Mouse (Mus musculus) CH12F3 (cell line): ENCODE measurements at regions not wholly inside any gene's neighbourhood (a gene's known extent, or its start where the extent isn't known, plus 50 kb on each side); places are given as distances from the start of the nearest gene placed in this dataset.
"Not testable (repeated sequence)": the region's sequence is repeated elsewhere in the genome, so short reads cannot be mapped to it uniquely, and the experiment has no call there.

Experiments
- in situ Hi-C: fragments of 300-500 bp; cut with MboI; formaldehyde crosslinking; loops from 2 replicates; pipeline ENCODE4 v1.14.3; 2020; ENCODE audit warnings: low sequenced_read_pairs

GRCm38 (mm10) chr4:101366905-101367679 lies 52.0 kb upstream of the Ak4 start:
- in situ Hi-C loops, result no loop called here

DNA sequence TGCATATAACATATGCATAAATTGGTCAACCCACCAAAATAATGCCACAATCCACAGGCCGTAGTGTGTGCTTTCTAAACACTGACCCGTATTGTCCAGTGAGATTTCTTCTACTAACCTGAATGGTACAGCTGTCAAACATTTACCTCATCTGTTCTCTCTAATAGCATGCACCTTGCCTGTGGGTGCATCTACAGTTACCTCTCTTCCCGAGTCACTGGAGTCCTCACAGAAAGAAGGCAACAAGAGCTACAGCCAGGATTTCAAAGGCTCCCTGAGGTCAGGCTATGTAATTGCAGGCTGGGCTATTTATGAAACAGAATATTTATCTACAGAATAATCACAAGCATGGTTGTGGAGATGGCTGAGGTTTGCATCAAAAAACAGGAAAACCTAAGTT lies 53.8 kb upstream of the Ak4 start:
- in situ Hi-C loops, result no loop called here

DNA sequence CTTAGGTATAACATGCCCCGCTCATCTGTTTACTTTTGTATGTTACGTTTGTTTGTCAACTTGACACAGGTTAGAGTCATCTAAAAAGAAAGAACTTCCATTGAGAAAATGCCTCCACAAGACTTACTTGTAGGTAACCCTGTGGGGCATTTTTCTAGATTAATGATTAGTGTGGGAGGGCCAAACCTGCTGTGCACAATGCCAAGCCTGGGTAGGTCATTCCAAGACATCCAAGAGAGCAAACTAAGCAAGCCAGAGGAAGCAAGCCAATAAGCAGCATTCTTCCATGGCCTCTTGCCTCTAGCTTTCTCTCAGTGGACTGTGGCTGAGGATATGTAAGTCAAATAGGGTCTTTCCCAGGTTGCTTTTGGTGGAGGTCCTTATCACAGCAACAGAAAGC lies 54.4 kb upstream of the Ak4 start:
- in situ Hi-C loops, result no loop called here

DNA sequence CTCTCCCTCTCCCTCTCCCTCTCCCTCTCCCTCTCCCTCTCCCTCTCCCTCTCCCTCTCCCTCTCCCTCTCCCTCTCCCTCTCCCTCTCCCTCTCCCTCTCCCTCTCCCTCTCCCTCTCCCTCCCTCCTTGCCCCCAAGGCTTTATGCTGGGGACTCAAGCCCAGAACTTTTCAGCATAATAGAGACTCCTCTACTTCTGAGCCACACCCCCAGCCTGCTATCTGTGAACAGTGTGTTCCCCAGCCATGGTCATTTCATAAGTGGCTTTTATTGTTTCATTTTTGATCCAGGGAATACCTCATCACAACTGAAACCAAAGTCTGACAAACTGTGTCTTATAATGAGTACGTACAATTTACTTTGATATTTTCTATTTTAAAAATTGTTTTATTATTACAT lies 55.8 kb upstream of the Ak4 start:
- in situ Hi-C loops, result not testable (repeated sequence)

DNA sequence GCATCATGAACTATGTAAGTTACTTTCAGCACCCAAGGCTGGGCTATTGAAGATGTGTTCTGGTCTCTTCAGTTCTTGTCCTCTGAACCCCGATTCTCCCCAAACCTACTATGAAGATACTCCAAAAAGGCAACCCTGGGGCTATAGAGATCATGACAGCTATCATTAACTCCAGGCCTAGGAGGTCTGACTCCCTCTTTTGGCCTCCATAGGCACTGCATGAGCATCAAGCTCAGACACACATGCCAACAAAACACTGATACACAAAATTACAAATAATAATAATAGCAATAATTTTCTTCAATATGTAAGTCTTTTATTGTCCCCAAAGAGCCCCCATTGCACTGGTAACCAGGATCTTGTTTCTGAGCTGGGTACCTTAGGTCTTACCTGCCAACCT lies 57.3 kb upstream of the Ak4 start:
- in situ Hi-C loops, result no loop called here

- in situ Hi-C loops, result no loop called here
Measured at GRCm38 (mm10) chr4:101360296-101360695, 58.8 kb upstream of the Ak4 start.

DNA sequence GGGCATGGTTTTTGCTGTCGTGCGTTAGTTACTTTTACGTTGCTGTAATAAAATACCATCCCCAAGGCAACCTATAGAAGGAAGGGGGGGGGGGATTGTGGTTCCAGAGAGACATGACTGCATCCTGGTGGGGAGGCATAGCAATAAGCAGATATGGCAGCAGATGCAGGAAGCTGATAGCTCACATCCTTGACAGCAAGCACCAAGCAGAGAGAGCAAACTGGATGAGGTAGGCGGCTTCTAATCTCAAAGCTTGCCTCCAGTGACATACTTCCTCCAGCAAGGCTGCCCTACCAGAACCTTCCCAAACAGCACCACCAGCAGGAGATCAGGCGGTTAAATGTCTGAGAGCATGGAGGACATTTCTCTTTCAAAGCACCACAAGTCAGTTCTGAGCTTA lies 60.0 kb upstream of the Ak4 start:
- in situ Hi-C loops, result no loop called here

DNA sequence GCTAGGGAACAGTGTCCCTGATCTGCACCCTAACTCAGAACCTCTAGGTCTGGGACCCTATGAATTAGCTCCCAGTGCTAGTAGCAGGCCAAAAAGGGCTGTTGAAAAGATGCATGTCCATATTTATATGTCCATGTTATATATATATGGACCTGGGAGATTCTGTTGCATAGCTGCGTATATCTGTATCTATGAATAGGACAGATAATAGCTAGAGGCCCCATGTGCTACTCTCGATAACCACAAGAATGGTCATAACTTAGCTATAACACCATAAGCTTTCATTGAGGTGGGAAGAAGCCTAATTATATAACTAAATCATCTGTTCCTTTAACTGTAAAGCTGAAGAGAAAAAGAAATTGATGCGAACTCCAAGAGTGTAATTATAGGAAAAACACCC lies 60.6 kb upstream of the Ak4 start:
- in situ Hi-C loops, result no loop called here

DNA sequence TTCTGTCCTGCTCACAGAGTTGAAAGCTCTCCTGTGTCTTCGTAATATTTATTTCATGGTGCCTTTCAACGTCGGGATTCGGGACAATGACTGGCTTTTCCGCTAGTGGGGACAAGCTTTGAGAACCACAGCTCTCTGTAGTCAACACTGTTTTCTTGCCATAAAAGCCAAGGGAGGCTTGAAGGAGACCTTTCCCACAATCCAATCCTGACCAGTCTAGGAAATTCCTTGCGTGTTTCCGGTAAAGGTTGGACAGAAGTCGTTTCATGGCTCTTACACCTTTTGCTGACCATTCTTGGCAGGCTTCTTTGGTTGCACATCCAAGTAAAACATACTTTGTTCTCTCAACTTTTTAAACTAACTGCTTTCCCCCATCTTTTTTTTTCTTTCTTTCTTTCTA lies 61.2 kb upstream of the Ak4 start:
- in situ Hi-C loops, result no loop called here

- in situ Hi-C loops, result no loop called here
Measured at GRCm38 (mm10) chr4:101356954-101357891, 61.9 kb upstream of the Ak4 start.

GRCm38 (mm10) chr4:101356093-101356953 lies 62.8 kb upstream of the Ak4 start:
- in situ Hi-C loops, result no loop called here

GRCm38 (mm10) chr4:101355431-101356092 lies 63.5 kb upstream of the Ak4 start:
- in situ Hi-C loops, result no loop called here

DNA sequence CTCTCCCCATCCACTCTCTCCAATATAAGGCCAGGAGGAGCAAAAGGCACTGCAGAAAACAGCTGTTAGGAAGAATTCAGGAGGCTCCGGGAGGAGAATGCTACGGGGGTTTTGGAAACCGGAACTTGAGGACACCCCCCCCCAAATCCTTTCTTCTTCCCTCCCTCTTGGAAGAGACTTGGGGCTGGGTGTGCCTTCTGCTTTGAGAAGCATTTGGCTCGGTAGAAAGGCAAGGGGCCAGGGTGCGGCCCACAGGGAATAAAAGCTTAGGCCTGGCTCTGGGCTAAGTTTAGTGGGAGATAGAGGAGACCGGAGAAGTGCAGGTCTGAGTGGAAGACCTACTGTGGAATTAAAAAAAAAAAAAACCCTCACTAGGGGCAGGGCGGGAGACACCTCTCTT lies 64.1 kb upstream of the Ak4 start:
- in situ Hi-C loops, result no loop called here

DNA sequence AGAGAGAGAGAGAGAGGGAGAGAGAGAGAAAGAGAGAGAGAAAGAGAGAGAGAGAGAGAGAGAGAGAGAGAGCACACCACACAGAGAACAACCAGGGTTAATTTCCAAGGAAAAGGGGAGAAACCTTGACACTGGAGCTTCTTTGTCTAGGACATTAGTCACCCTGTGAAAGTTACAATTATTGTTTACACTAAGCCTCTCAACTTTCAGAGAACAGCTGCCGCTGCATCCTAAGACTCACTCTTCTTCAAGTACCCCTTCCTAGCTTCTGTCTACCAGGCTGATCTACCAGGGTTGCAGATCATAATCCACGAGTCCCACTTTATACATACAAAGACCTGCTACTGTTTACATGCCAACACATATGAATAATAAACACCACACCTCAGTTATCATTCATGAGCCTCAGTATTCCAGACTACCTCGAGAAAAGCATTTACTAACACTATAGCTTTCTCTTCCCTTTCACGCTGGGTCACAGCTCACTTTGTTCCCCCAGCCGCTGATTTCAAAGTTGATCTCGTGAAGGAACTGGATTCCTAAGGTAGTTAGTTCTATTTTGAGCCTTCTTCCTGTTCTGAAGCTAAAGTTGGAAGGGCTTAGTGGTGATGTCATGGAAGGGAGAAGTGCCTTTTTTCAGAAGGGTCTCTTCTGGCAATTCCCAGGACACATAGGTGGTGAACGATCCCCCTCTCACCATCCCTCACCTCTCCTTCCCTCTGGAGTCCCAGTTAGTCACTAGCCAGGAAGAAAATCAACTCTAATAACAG lies 64.8 kb upstream of the Ak4 start:
- in situ Hi-C loops, result no loop called here

GRCm38 (mm10) chr4:101352178-101352577 lies 66.9 kb upstream of the Ak4 start:
- in situ Hi-C loops, result no loop called here

GRCm38 (mm10) chr4:101351716-101352115 lies 67.4 kb upstream of the Ak4 start:
- in situ Hi-C loops, result no loop called here

DNA sequence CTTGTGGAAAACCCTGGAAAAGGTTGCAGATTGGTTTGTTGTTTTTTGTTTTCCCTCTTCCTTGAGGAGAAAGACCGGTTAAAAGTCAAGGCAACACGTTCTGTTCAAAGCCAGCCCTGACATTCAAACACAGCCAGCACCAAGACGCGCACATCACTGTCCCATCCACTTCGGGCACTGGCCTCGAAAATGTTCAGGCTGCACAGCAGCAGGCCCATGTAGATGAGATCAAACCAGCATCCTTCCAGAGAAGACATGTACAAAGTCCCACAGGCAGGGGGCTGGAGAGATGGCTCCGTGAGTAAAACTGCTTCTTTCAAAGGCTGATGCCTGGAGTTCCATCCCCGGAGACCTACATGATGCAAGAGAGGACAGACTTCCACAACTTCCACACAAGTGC lies 68.4 kb upstream of the Ak4 start:
- in situ Hi-C loops, result no loop called here

DNA sequence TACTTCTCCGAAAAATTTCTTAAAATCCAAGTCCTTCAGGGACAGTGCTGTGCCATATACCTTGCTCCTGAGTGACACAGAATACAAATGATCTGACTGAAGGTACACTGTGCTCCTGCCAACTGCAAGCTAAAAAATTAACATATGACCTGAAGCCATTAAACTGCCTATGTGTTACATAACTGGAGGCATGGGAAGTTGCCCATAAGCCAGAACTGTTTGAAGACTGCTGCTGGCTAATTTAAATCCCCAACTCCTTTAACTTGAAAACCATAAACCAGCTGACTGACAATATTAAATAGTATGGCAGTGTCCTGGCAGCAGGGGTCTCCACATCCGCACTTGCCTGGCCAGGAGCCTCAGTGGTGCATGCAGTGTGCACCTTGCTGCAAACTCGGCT lies 68.9 kb upstream of the Ak4 start:
- in situ Hi-C loops, result no loop called here

- in situ Hi-C loops, result no loop called here
Measured at GRCm38 (mm10) chr4:101349413-101349812, 69.7 kb upstream of the Ak4 start.

- in situ Hi-C loops, result no loop called here
Measured at GRCm38 (mm10) chr4:101347309-101347708, 71.8 kb upstream of the Ak4 start.
